Mouse (Mus musculus): ENCODE data around the gene Asb18.

DNA sequence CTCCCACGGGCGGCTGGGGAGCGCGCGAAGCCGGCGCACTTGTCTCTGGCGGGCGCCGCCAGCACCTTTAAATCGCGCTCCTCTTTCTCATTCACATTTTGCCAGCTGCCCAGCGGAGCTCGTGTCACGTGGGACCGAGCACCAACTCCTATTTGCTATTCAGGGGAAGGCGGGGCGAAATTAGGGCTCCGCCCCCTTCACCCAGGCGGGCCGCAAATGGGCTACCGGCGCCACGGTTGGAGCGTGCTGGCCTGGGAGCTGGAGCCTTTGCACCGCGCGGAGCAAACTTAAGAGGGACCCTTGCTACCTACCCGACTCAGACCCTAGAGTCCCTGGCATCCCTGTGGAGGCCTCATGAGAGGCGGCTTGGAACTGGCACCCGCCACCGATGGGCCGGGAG lies 83.3 kb downstream of the Asb18 start, which contains the start of gene Gbx2:
- no peak for TF ChIP-seq CTCF (IDR thresholded peaks at IDR 0.05; ENCODE audit: low read depth)
- TF ChIP-seq EP300 (IDR thresholded peaks at IDR 0.05; ENCODE audit: low read depth) = no peak

Data from heart, postnatal 0 days (tissue).